Mouse (Mus musculus) urinary bladder, adult 2 months (tissue): ENCODE measurements around the gene Igf1. TPM values are rescaled to one million over a fixed set of nuclear protein-coding genes. Genes with fewer than 3 reads are reported as not detected.

Source experiments
- DNase-seq: peaks from one replicate; pipeline ENCODE4 v3.0.0; 2022; ENCODE audit warnings: low spot score
- polyA plus RNA-seq: library from polyadenylated mRNA; depleted of rRNA; stranded (reverse); fragments of >200 nt; gene quantifications from 2 replicates; pipeline ENCODE4 v1.2.3, GENCODE M21; 2012

Igf1 gene
- polyA plus RNA-seq, 1 experiment = 33.7 TPM

GRCm38 (mm10) chr10:87860181-87861103, 2.4 kb downstream of the Igf1 start:
- peak; percentile 26 for DNase-seq

GRCm38 (mm10) chr10:87861104-87861455, 3.0 kb downstream of the Igf1 start:
- DNase-seq = no peak

- no peak for DNase-seq
Measured at GRCm38 (mm10) chr10:87862899-87863298, 4.8 kb downstream of the Igf1 start.

- no peak for DNase-seq
Measured at GRCm38 (mm10) chr10:87863326-87863725, 5.3 kb downstream of the Igf1 start.

GRCm38 (mm10) chr10:87865712-87866111, 7.6 kb downstream of the Igf1 start:
- DNase-seq = no peak

- no peak for DNase-seq
Measured at GRCm38 (mm10) chr10:87866448-87866847, 8.4 kb downstream of the Igf1 start.

GRCm38 (mm10) chr10:87867217-87867616, 9.2 kb downstream of the Igf1 start:
- DNase-seq = no peak

GRCm38 (mm10) chr10:87867631-87868030, 9.6 kb downstream of the Igf1 start:
- DNase-seq = no peak

GRCm38 (mm10) chr10:87868349-87869053, 10.4 kb downstream of the Igf1 start:
- no peak for DNase-seq

GRCm38 (mm10) chr10:87869151-87869550, 11.1 kb downstream of the Igf1 start:
- no peak for DNase-seq

GRCm38 (mm10) chr10:87869691-87870090, 11.6 kb downstream of the Igf1 start:
- DNase-seq = no peak

- no peak for DNase-seq
Measured at GRCm38 (mm10) chr10:87871863-87872647, 14.0 kb downstream of the Igf1 start.

GRCm38 (mm10) chr10:87872854-87873253, 14.8 kb downstream of the Igf1 start:
- no peak for DNase-seq

GRCm38 (mm10) chr10:87873516-87873915, 15.5 kb downstream of the Igf1 start:
- no peak for DNase-seq

- DNase-seq = no peak
Measured at GRCm38 (mm10) chr10:87880071-87880785, 22.2 kb downstream of the Igf1 start.

- no peak for DNase-seq
Measured at GRCm38 (mm10) chr10:87885326-87886040, 27.4 kb downstream of the Igf1 start.

GRCm38 (mm10) chr10:87889850-87890249, 31.8 kb downstream of the Igf1 start:
- DNase-seq = no peak

- no peak for DNase-seq
Measured at GRCm38 (mm10) chr10:87892256-87892655, 34.2 kb downstream of the Igf1 start.

- no peak for DNase-seq
Measured at GRCm38 (mm10) chr10:87893272-87893671, 35.2 kb downstream of the Igf1 start.

- DNase-seq = no peak
Measured at GRCm38 (mm10) chr10:87894461-87895120, 36.5 kb downstream of the Igf1 start.
